Mouse (Mus musculus) hindbrain, embryonic 13.5 days (tissue): ENCODE results near the gene Rasgef1b. TPM values are rescaled to one million over a fixed set of nuclear protein-coding genes. Genes with fewer than 3 reads are reported as not detected.
A peak's percentile ranks its signal among the peaks of the same experiment; 100 is the strongest.

Experiments used
- ATAC-seq: fragments of 200-750 bp; cut with Nextera tagmentation; 2 replicates; pipeline ENCODE4 v1.8.0; 2017; ENCODE audit warnings: moderate TSS enrichment; ENCODE audit not compliant: low FRiP score
- H3K27ac ChIP-seq: fragments of 300-500 bp; sonication (generic); 2 replicates; pipeline ENCODE4 v1.5.1; 2015; ENCODE audit warnings: inconsistent platforms, mild to moderate bottlenecking, moderate library complexity
- H3K27me3 ChIP-seq: fragments of 300-500 bp; sonication (generic); 2 replicates; pipeline ENCODE4 v1.6.1; 2015; ENCODE audit warnings: mild to moderate bottlenecking, inconsistent platforms
- H3K36me3 ChIP-seq: fragments of 300-500 bp; sonication (generic); 2 replicates; pipeline ENCODE4 v1.6.1; 2015; ENCODE audit warnings: mild to moderate bottlenecking, inconsistent platforms
- H3K4me1 ChIP-seq: fragments of 300-500 bp; sonication (generic); replicated peaks from 2 replicates; pipeline ENCODE4 v1.6.1; 2015; ENCODE audit warnings: inconsistent platforms
- H3K4me2 ChIP-seq: fragments of 300-500 bp; sonication (generic); 2 replicates; pipeline ENCODE4 v1.6.1; 2015; ENCODE audit warnings: inconsistent platforms, mild to moderate bottlenecking, moderate library complexity
- H3K4me3 ChIP-seq: fragments of 300-500 bp; sonication (generic); 2 replicates; pipeline ENCODE4 v1.5.1; 2015; ENCODE audit warnings: mild to moderate bottlenecking, inconsistent platforms
- H3K9ac ChIP-seq: fragments of 300-500 bp; sonication (generic); 2 replicates; pipeline ENCODE4 v1.6.1; 2015; ENCODE audit warnings: mild to moderate bottlenecking, inconsistent platforms
- H3K9me3 ChIP-seq: fragments of 300-500 bp; sonication (generic); 2 replicates; pipeline ENCODE4 v1.6.1; 2016; ENCODE audit warnings: inconsistent platforms
- WGBS: fragments of 180-500 bp; shearing (Covaris S2); methylation state at CpG from one replicate; pipeline ENCODE4 v1.1.7; 2015; 5-methylcytosine and 5-hydroxymethylcytosine counted together
- polyA plus RNA-seq: library from polyadenylated mRNA; unstranded; fragments of >200 nt; fragmentation: Nextera tagmentation; extraction: Ambion mirVana; gene quantifications from 2 replicates; pipeline ENCODE4 v1.2.1, GENCODE M21; 2015

Gene Rasgef1b
- polyA plus RNA-seq, 1 experiment from 2014 or later, result 61.1 TPM

DNA sequence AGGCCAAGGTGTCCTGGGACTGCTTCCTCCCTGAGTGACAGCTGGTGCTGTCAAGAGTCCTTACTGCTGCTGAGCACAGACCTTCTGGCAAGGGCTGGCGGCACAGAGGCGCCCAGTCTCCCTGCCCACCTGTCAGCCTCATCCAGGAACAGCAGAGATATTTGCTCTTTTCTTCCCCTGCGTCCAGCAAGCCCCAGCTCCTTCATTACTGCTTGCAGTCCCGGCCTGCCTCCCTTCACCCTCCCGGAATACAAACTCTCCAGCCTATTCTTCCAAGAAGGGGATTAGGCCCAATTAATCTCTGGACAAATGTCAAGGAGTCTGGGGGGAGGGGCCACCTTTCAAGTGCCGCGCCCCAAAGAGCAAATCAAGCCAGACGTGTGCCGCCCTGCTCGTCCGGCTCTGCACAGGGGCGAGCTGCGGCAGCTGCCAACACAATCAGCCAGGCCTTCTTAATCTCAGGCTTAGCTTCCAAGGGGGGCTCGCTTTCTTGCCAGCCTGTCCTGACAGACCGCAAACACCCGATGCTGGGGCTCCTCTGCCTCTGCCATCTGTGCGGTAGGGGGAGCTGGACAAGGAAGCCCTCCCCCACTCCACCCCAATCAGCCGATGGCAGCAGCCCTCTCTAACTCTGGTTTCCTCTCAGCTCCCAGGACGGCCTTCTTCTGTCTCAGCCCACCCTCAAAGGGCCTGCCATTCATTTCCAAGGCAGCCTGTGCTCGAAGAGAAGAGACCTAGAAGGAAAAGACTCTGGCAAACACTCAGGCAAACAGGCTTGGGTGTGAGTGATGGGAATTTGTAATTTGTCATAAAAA is 249.4 kb downstream of the Rasgef1b start:
- Histone ChIP-seq H3K27ac (peak overlapping the region; percentile 86), H3K4me1 (peaks cover 32% of the 10 kb centered on the region), H3K4me2 (peak overlapping the region; percentile 40), H3K9me3 (no peaks in the 10 kb centered on the region), H3K4me3 (peak overlapping the region; percentile 8; the same call in 1 of the 2 replicates), H3K9ac (peak overlapping the region; percentile 58), H3K27me3 (0 out of 2 replicates have a peak, but pooled peaks cover 2% of the 10 kb centered on the region), H3K36me3 (no peaks in the 10 kb centered on the region)
- 3% methylated on average over 20 of the region's 20 CpGs for WGBS
- peak; percentile 88 for ATAC-seq

- 28% methylated on average over 4 of the region's 4 CpGs for WGBS
- ATAC-seq, result no peak
- Histone ChIP-seq H3K9ac (no peak overlapping the region), H3K36me3 (no peaks in the 10 kb centered on the region), H3K4me2 (no peak overlapping the region), H3K4me3 (no peak overlapping the region), H3K4me1 (peaks cover 32% of the 10 kb centered on the region), H3K27me3 (0 out of 2 replicates have a peak, but pooled peaks cover 2% of the 10 kb centered on the region), H3K9me3 (no peaks in the 10 kb centered on the region), H3K27ac (peak overlapping the region; percentile 86)
Observed at GRCm38 (mm10) chr5:99478716-99479115, 250.1 kb downstream of the Rasgef1b start.

DNA sequence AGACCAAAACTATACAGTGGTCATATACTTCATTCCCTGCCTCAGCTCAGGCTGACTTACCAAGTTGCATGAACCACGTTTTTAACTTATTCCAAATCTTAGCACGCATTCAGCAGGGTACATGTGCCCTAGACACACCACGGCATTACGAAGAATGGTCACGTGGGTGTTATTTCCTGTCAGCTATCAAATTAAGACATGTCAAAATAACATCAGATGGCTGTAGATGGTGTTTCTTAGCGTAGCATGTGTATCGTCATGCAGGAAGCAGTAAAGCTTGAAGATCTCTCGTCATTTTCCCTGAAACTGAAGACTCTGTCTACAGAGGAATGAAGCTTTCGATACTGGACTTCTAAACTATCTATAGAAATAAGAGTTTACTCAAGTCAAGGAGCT is 251.4 kb downstream of the Rasgef1b start:
- Histone ChIP-seq H3K4me2 (no peak overlapping the region), H3K27me3 (0 out of 2 replicates have a peak, but pooled peaks cover 2% of the 10 kb centered on the region), H3K9me3 (no peaks in the 10 kb centered on the region), H3K4me1 (peaks cover 35% of the 10 kb centered on the region), H3K27ac (no peak overlapping the region), H3K4me3 (no peak overlapping the region), H3K36me3 (no peaks in the 10 kb centered on the region), H3K9ac (no peak overlapping the region)
- ATAC-seq, result no peak
- WGBS, result 88% methylated on average over 9 of the region's 9 CpGs

GRCm38 (mm10) chr5:99476640-99477419 is 252.0 kb downstream of the Rasgef1b start:
- 93% methylated on average over 6 of the region's 6 CpGs for WGBS
- H3K9me3 ChIP-seq, result no peaks in the 10 kb centered on the region
- H3K36me3 ChIP-seq, result no peaks in the 10 kb centered on the region
- ATAC-seq, result no peak
- H3K4me2 ChIP-seq, result no peak overlapping the region
- H3K27me3 ChIP-seq, result 0 out of 2 replicates have a peak, but pooled peaks cover 2% of the 10 kb centered on the region
- no peak overlapping the region for H3K27ac ChIP-seq
- peaks cover 35% of the 10 kb centered on the region for H3K4me1 ChIP-seq
- H3K9ac ChIP-seq, result no peak overlapping the region
- no peak overlapping the region for H3K4me3 ChIP-seq

DNA sequence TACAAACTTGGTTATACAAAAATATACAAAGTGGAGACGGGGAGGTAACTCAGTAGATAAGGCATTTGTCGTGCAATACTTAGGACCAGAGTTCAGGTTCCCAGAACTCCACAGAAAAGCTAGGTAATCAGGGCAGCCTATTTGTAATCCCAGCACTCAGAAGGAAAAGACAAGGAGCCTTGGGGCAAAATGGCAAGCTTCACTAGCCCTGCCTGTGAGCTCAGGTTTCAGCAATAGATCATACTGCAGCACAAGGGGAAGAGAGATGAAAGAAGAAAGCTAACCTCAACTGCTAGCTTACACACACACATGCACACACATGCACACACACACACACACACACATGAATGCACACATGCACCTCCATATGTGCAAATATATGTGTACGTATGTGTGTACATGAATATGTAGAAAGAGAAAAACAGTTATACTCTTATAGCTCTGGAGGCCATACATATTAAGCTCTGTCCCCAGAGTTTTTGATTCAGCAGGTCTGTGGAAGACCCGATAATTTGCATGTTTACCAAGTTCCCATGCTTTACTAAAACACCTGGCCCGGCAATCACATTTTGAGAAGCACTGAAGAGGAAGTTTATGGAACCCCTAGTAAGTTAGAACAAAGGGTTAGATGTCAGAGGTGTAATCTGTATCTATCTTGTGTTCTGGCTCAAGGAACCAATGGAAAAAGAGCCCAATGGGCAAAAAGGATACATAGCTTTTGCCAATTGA is 256.1 kb downstream of the Rasgef1b start:
- H3K4me1 ChIP-seq, result peaks cover 12% of the 10 kb centered on the region
- no peak overlapping the region for H3K27ac ChIP-seq
- H3K36me3 ChIP-seq, result no peaks in the 10 kb centered on the region
- H3K27me3 ChIP-seq, result no peaks in the 10 kb centered on the region
- no peak for ATAC-seq
- no peaks in the 10 kb centered on the region for H3K9me3 ChIP-seq
- H3K4me2 ChIP-seq, result no peak overlapping the region
- H3K4me3 ChIP-seq, result no peak overlapping the region
- 80% methylated on average over 5 of the region's 5 CpGs for WGBS
- H3K9ac ChIP-seq, result no peak overlapping the region

DNA sequence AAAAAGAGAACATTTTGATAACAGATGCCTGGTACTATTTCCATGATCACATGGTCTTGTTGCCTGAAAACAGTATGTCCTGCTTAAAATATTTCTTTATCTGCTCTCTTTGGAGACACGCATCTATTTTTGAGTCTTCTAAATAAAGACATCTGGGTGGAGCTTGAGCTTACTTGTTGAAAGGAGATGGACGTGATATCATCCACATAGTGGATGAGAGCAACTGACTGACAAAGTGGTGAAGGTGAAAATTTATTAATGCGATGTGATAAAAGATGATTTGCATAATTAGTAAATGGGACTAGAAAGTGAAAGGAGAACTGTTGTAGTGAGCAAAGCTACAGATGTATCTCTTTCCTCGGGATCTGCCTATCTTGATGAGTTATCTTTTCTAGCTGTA is 257.1 kb downstream of the Rasgef1b start:
- no peak overlapping the region for H3K4me2 ChIP-seq
- no peak overlapping the region for H3K4me3 ChIP-seq
- H3K9me3 ChIP-seq, result no peaks in the 10 kb centered on the region
- H3K36me3 ChIP-seq, result no peaks in the 10 kb centered on the region
- H3K9ac ChIP-seq, result no peak overlapping the region
- H3K27me3 ChIP-seq, result no peaks in the 10 kb centered on the region
- H3K4me1 ChIP-seq, result peaks cover 12% of the 10 kb centered on the region
- no peak for ATAC-seq
- H3K27ac ChIP-seq, result no peak overlapping the region
- 80% methylated on average over 4 of the region's 4 CpGs for WGBS

GRCm38 (mm10) chr5:99470613-99471012 is 258.3 kb downstream of the Rasgef1b start:
- Histone ChIP-seq H3K9me3 (no peaks in the 10 kb centered on the region), H3K27me3 (no peaks in the 10 kb centered on the region), H3K4me3 (no peak overlapping the region), H3K9ac (no peak overlapping the region), H3K4me1 (peaks cover 12% of the 10 kb centered on the region), H3K36me3 (no peaks in the 10 kb centered on the region), H3K27ac (no peak overlapping the region), H3K4me2 (no peak overlapping the region)
- ATAC-seq, result no peak

DNA sequence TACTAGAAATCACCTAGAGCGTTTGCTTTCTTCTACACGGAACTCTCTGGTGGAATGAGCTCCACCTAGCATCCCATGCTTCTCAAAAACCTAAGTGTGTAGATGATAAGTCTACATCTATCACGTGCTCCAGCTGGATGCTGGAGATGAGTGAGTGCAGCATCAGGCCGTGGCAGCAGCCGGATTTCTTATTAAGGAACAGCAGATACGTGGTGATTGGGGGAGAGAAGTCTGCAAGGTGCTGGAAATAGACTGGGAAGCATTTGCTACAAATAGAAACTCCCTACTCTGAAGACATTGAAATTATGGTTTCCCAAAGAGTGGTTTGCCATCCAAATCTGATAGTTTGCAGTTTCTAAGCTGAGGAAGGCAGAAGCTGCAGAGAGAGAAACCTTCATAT is 269.9 kb downstream of the Rasgef1b start:
- WGBS, result 91% methylated on average over 6 of the region's 6 CpGs
- Histone ChIP-seq H3K27me3 (no peaks in the 10 kb centered on the region), H3K9me3 (no peaks in the 10 kb centered on the region), H3K4me2 (no peak overlapping the region), H3K9ac (no peak overlapping the region), H3K4me1 (no peaks in the 10 kb centered on the region), H3K27ac (no peak overlapping the region), H3K36me3 (no peaks in the 10 kb centered on the region), H3K4me3 (no peak overlapping the region)
- no peak for ATAC-seq

- ATAC-seq, result no peak
Observed at GRCm38 (mm10) chr5:99457291-99457690, 271.6 kb downstream of the Rasgef1b start.

GRCm38 (mm10) chr5:99451939-99452338 is 276.9 kb downstream of the Rasgef1b start:
- no peak overlapping the region for H3K27ac ChIP-seq
- 72% methylated on average over 2 of the region's 2 CpGs for WGBS
- H3K27me3 ChIP-seq, result no peaks in the 10 kb centered on the region
- no peak overlapping the region for H3K4me3 ChIP-seq
- no peaks in the 10 kb centered on the region for H3K9me3 ChIP-seq
- H3K4me1 ChIP-seq, result peaks cover 17% of the 10 kb centered on the region
- ATAC-seq, result no peak
- no peaks in the 10 kb centered on the region for H3K36me3 ChIP-seq
- no peak overlapping the region for H3K9ac ChIP-seq
- no peak overlapping the region for H3K4me2 ChIP-seq

More at GRCm38 (mm10) chr5:99457291-99457690, 271.6 kb downstream of the Rasgef1b start:
- Histone ChIP-seq H3K4me1 (peaks cover 3% of the 10 kb centered on the region), H3K36me3 (no peaks in the 10 kb centered on the region), H3K27ac (no peak overlapping the region), H3K27me3 (no peaks in the 10 kb centered on the region), H3K9me3 (no peaks in the 10 kb centered on the region), H3K9ac (no peak overlapping the region), H3K4me2 (no peak overlapping the region), H3K4me3 (no peak overlapping the region)
- WGBS, result 90% methylated on average over 3 of the region's 3 CpGs

- ATAC-seq, result no peak
- no peaks in the 10 kb centered on the region for H3K27me3 ChIP-seq
- no peaks in the 10 kb centered on the region for H3K9me3 ChIP-seq
- no peak overlapping the region for H3K9ac ChIP-seq
- H3K4me3 ChIP-seq, result no peak overlapping the region
- peak overlapping the region; percentile 23; the same call in 1 of the 2 replicates for H3K27ac ChIP-seq
- no peaks in the 10 kb centered on the region for H3K36me3 ChIP-seq
- H3K4me1 ChIP-seq, result peaks cover 17% of the 10 kb centered on the region
- no peak overlapping the region for H3K4me2 ChIP-seq
- 48% methylated on average over 5 of the region's 5 CpGs for WGBS
Observed at GRCm38 (mm10) chr5:99451416-99451815, 277.4 kb downstream of the Rasgef1b start.

GRCm38 (mm10) chr5:99450994-99451393 is 277.9 kb downstream of the Rasgef1b start:
- no peak overlapping the region for H3K4me3 ChIP-seq
- H3K27me3 ChIP-seq, result no peaks in the 10 kb centered on the region
- 70% methylated on average over 4 of the region's 4 CpGs for WGBS

More at GRCm38 (mm10) chr5:99450994-99451393, 277.9 kb downstream of the Rasgef1b start:
- Histone ChIP-seq H3K4me2 (no peak overlapping the region), H3K36me3 (no peaks in the 10 kb centered on the region), H3K27ac (0 out of 2 replicates have a peak overlapping the region, but pooled peaks have one; percentile 23), H3K9me3 (no peaks in the 10 kb centered on the region), H3K4me1 (peaks cover 17% of the 10 kb centered on the region), H3K9ac (no peak overlapping the region)
- ATAC-seq, result no peak
